Mouse (Mus musculus) embryonic stem cell, embryonic (primary cell): Measurements from ENCODE around the gene Zfp868.
"Not testable (repeated sequence)": the region's sequence is repeated elsewhere in the genome, so short reads cannot be mapped to it uniquely, and the experiment has no call there.

Source experiments
- CTCF ChIA-PET, 4 experiments: fragments of 300-600 bp in 2 of 4; fragments of 350-600 bp in 2 of 4; sonication (Branson Sonifier 250); formaldehyde crosslinking; loops; one replicate each; lab custom pipeline; 2022; ENCODE audit warnings: inconsistent platforms in 2 of 4; lab: Charles Lee
- POLR2A ChIA-PET, 4 experiments: fragments of 300-600 bp in 2 of 4; fragments of 350-600 bp in 2 of 4; sonication (Branson Sonifier 250); formaldehyde crosslinking; loops; one replicate each; lab custom pipeline; 2022; ENCODE audit warnings: antibody characterized with exemption in 4 of 4, inconsistent platforms in 1 of 4; lab: Charles Lee

Gene Zfp868

GRCm38 (mm10) chr8:69625095-69625789 is at the start of gene Zfp868:
TSS of gene Zfp868 (minus strand) at chr8:69625548.
- ChIA-PET POLR2A (interaction anchor here (0.6 to 2.9 kb wide), 153 partner anchors 9 to 914 kb away, joined by 3 to 98 read pairs (median 4); partner anchors contain the start of genes Gmip (in 3 of the 4), Lpar2 (in 3 of the 4), Pbx4 (in 3 of the 4) and Zfp963 (in 3 of the 4)), CTCF (interaction anchor here (0.6 to 1.6 kb wide), 50 partner anchors 9 to 899 kb away, joined by 3 to 29 read pairs (median 5); partner anchors contain the start of genes Zfp964 (in 4 of the 4), Zfp963 (in 2 of the 4), Cilp2 (in 1 of the 4) and D130040H23Rik (in 1 of the 4))

GRCm38 (mm10) chr8:69665051-69665450 is 39.7 kb upstream of the Zfp868 start:
- CTCF ChIA-PET = not testable (repeated sequence)

DNA sequence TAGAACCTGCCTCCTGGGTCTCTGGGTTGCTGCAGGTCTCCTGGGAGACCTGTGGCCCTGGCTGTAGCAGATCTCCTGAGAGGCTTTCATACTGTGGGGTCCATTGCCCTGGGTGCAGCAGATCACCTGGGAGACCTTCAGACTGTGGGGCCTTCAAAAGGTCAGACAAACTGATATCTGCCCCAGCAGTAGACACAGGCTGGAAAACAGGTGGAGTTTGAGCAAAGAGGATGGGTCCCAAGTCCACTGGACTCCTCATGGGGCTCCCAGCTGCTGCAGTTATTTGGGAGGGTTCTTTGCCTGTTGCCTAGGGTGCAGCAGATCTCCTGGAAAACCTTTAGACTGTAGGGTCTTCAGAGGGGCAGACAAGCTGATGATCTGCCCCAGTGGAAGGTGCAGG is 35.9 kb upstream of the Zfp868 start:
- POLR2A ChIA-PET = no interaction called here
- CTCF ChIA-PET = no interaction called here

More at GRCm38 (mm10) chr8:69665051-69665450, 39.7 kb upstream of the Zfp868 start:
- POLR2A ChIA-PET = interaction anchor here in 2 of 4 experiments (0.9 to 2.0 kb wide), 4 partner anchors 10 to 85 kb away, joined by 3 to 6 read pairs (median 4); partner anchors contain the start of genes Zfp964 (in 2 of the 2), Zfp868 (in 1 of the 2) and Zfp963 (in 1 of the 2)

DNA sequence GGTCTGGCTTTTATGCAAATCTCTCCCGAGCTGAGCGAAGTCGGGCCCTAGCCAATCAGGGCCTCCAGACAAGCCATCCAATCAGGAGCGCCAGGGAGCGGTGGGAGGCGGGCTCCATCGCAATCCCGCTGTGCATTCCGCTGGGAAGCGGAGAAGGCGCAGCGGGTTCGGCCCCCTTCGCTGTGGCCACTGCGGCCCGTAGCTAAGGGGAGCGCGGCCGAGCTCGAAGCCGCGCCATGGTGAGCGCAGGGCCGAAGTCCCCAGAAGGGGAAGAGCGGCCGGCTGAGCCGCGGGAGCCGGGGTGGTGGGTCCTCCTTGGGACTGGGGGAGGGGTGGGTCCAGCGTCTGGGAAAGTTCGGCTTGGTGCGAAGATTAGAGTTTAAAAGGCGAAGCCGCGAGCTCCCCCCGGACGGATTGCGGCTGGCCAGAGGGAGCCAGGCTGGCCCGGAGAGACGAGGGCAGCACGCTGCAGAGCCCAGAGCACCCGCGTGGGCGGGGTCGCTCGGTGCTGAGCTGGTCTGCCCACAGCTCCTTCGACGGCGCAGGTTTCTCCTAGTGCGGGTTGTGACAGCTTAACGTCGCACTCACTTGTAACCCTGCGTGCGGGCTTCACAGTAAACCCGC is 29.1 kb upstream of the Zfp868 start, which contains the start of gene Zfp964:
Zfp964 (plus strand) TSS at position 122 of the 624 bp plus-strand sequence.
- ChIA-PET CTCF (interaction anchor here (0.9 to 2.2 kb wide), 8 partner anchors 29 to 204 kb away, joined by 3 to 29 read pairs (median 4); partner anchors contain the start of genes Zfp868 (in 4 of the 4) and Zfp963 (in 1 of the 4)), POLR2A (interaction anchor here (0.5 to 3.0 kb wide), 55 partner anchors 9 to 1384 kb away, joined by 3 to 97 read pairs (median 4); partner anchors contain the start of genes Zfp868 (in 3 of the 4), Zfp963 (in 3 of the 4), Cilp2 (in 1 of the 4) and Gm20422 (in 1 of the 4))

- CTCF ChIA-PET = interaction anchor here in 3 of 4 experiments (0.9 to 2.2 kb wide), 7 partner anchors 29 to 205 kb away, joined by 3 to 29 read pairs (median 5); partner anchors contain the start of genes Zfp868 (in 3 of the 3) and Zfp963 (in 1 of the 3)
- POLR2A ChIA-PET = interaction anchor here (0.5 to 3.0 kb wide), 45 partner anchors 9 to 1384 kb away, joined by 3 to 97 read pairs (median 4); partner anchors contain the start of genes Zfp868 (in 3 of the 4), Zfp963 (in 3 of the 4), Cilp2 (in 1 of the 4) and Gm20422 (in 1 of the 4)
These were observed 28.5 kb upstream of the Zfp868 start for GRCm38 (mm10) chr8:69653808-69654357.

- ChIA-PET CTCF (interaction anchor here in 1 of 4 experiments (0.6 kb wide), 1 partner anchor 941 kb away, joined by 6 read pairs; no protein-coding TSS in a partner anchor), POLR2A (interaction anchor here in 3 of 4 experiments (0.9 to 2.4 kb wide), 4 partner anchors 98 to 178 kb away, joined by 3 to 10 read pairs (median 4); partner anchors contain the start of gene Zfp963 (in 1 of the 3))
These were observed 7.3 kb downstream of the Zfp868 start for GRCm38 (mm10) chr8:69618078-69618477.

DNA sequence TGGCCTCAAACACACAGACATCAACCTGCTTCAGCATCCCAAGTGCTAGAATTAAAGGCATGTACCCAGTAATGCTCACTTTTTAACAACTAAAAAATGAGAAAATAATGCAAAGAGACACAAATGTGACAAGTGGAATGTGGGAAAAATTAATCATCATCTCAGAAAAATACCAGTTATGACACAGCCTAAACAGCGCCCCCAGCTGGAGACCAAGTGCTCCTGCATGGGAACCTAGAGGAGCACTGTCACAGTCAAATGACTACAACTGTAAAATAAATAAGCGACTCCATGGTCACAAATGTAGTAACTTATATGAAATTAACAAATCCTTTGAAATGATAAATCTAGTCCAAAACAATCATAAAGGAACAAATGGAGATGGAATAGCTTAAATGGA is 10.7 kb downstream of the Zfp868 start:
- POLR2A ChIA-PET = interaction anchor here in 2 of 4 experiments (1.0 to 3.2 kb wide), 3 partner anchors 10 to 102 kb away, joined by 4 to 24 read pairs (median 8); partner anchors contain the start of gene Zfp868 (in 2 of the 2)
- CTCF ChIA-PET = interaction anchor here in 3 of 4 experiments (0.6 to 1.5 kb wide), 5 partner anchors 11 to 762 kb away, joined by 3 to 14 read pairs (median 4); partner anchors contain the start of gene Zfp868 (in 1 of the 3)

DNA sequence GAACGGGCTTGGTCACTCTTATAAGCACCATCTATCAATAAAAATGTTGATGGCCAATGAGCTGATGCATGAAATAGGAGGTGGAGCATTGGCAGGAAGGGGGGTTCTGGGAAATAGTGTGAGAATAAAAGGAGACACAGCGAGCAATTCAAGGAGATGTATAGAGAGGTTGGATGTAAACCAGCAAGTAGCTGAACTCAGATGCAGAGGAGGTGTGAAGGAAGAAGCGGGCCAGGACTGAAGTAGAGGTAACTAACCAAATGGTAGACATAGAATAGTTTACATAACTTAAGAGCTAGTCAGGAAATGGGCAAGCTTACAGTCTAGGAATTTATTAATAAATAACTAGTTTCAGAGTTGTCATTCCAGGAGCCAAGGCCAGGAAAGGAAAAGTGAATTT is 27.8 kb downstream of the Zfp868 start:
- CTCF ChIA-PET = interaction anchor here in 1 of 4 experiments (0.5 kb wide), 1 partner anchor 340 kb away, joined by 3 read pairs; no protein-coding TSS in a partner anchor

GRCm38 (mm10) chr8:69584611-69585202 is 40.6 kb downstream of the Zfp868 start:
- POLR2A ChIA-PET = interaction anchor here in 3 of 4 experiments (0.6 to 1.6 kb wide), 10 partner anchors 40 to 543 kb away, joined by 3 to 5 read pairs (median 4); partner anchors contain the start of genes Zfp868 (in 3 of the 3), Zfp963 (in 2 of the 3) and Zfp964 (in 2 of the 3)
- CTCF ChIA-PET = interaction anchor here in 1 of 4 experiments (1.2 kb wide), 1 partner anchor 37 kb away, joined by 3 read pairs; no protein-coding TSS in a partner anchor

More for the DNA sequence above, 27.8 kb downstream of the Zfp868 start:
- POLR2A ChIA-PET = not testable (repeated sequence)

- CTCF ChIA-PET = not testable (repeated sequence)
- POLR2A ChIA-PET = interaction anchor here in 3 of 4 experiments (0.6 to 1.6 kb wide), 7 partner anchors 41 to 165 kb away, joined by 3 to 5 read pairs (median 3); partner anchors contain the start of genes Zfp868 (in 3 of the 3), Zfp964 (in 2 of the 3) and Zfp963 (in 1 of the 3)
These were observed 41.1 kb downstream of the Zfp868 start for GRCm38 (mm10) chr8:69584201-69584600.
